ENCODE assay signal across 8 mouse cellular contexts in genomic region chr4:63181556-63181955, GRCm38 (mm10). TPM values are rescaled to one million over a fixed set of nuclear protein-coding genes. Genes with fewer than 3 reads are reported as not detected.
DNase-seq lines count a peak whose midpoint lies in the region; ATAC-seq and TF ChIP-seq lines count a peak whose summit lies in the region.

No protein-coding gene starts in this region.

- H3K4me2 ChIP-seq in embryonic facial prominence, embryonic 11.5 days (ENCODE audit: low read depth, low read length), result no peak overlapping the region
- H3K4me2 ChIP-seq in liver, embryonic 14.5 days (ENCODE audit: low read depth), result no peak overlapping the region
- H3K4me2 ChIP-seq in neural tube, embryonic 15.5 days, result no peak overlapping the region

- TF ChIP-seq EP300 in liver, embryonic 14.5 days (IDR thresholded peaks at IDR 0.05; ENCODE audit: low read depth), result no peak

- H3K9me3 ChIP-seq in embryonic facial prominence, embryonic 11.5 days (replicated peaks; ENCODE audit: control insufficient read depth, low read length), result no peaks in the 10 kb centered on the region
- no peaks in the 10 kb centered on the region for H3K9me3 ChIP-seq in liver, embryonic 14.5 days (ENCODE audit: control insufficient read depth, low read length)
- no peaks in the 10 kb centered on the region for H3K9me3 ChIP-seq in neural tube, embryonic 15.5 days (replicated peaks)

- no peak overlapping the region for H3K4me3 ChIP-seq in embryonic facial prominence, embryonic 11.5 days (ENCODE audit: low read depth, low read length)
- no peak overlapping the region for H3K4me3 ChIP-seq in liver, embryonic 14.5 days (ENCODE audit: insufficient read depth in 1 of 2, low read depth in 2 of 2, low read length in 2 of 2)
- no peak overlapping the region for H3K4me3 ChIP-seq in neural tube, embryonic 15.5 days (replicated peaks)

- ATAC-seq in embryonic facial prominence, embryonic 11.5 days (replicated peaks; ENCODE audit: insufficient number of reproducible peaks, low FRiP score, low TSS enrichment, low read depth), result peak; percentile 81
- no peak for ATAC-seq in liver, embryonic 14.5 days (ENCODE audit: insufficient read depth)
- peak; percentile 87 for ATAC-seq in neural tube, embryonic 15.5 days (ENCODE audit: low FRiP score)

- no peak overlapping the region for H3K9ac ChIP-seq in embryonic facial prominence, embryonic 11.5 days (replicated peaks; ENCODE audit: low read length)
- H3K9ac ChIP-seq in liver, embryonic 14.5 days (replicated peaks), result no peak overlapping the region
- no peak overlapping the region for H3K9ac ChIP-seq in neural tube, embryonic 15.5 days (replicated peaks)

- DNase-seq in urinary bladder, postnatal 25 days (ENCODE audit: low spot score), result peak; percentile 29
- no peak for DNase-seq in urinary bladder, adult 2 months (ENCODE audit: low spot score)
- DNase-seq in embryonic facial prominence, embryonic 11.5 days (ENCODE audit: low spot score), result peak; percentile 80
- DNase-seq in heart, postnatal 10 days, result peak; percentile 69 to 76
- peak; percentile 82 to 86 for DNase-seq in kidney, postnatal 25 days
- DNase-seq in liver, embryonic 14.5 days (ENCODE audit: low read depth in 3 of 3, low spot score in 3 of 3), result no peak
- peak; percentile 61 for DNase-seq in thymus, postnatal 25 days

- H3K36me3 ChIP-seq in embryonic facial prominence, embryonic 11.5 days (replicated peaks; ENCODE audit: control insufficient read depth, insufficient read depth, low read depth, low read length), result no peaks in the 10 kb centered on the region
- no peaks in the 10 kb centered on the region for H3K36me3 ChIP-seq in liver, embryonic 14.5 days (replicated peaks; ENCODE audit: control insufficient read depth, insufficient read depth, low read depth)
- no peaks in the 10 kb centered on the region for H3K36me3 ChIP-seq in neural tube, embryonic 15.5 days

- peak; percentile 79 for TF ChIP-seq CTCF in liver, embryonic 14.5 days (IDR thresholded peaks at IDR 0.05; ENCODE audit: low read depth)

- no peak overlapping the region for H3K27ac ChIP-seq in embryonic facial prominence, embryonic 11.5 days (replicated peaks; ENCODE audit: low read depth, low read length)
- no peak overlapping the region for H3K27ac ChIP-seq in liver, embryonic 14.5 days
- H3K27ac ChIP-seq in neural tube, embryonic 15.5 days (replicated peaks), result no peak overlapping the region

- H3K4me1 ChIP-seq in embryonic facial prominence, embryonic 11.5 days (ENCODE audit: control insufficient read depth, insufficient read depth, low read length), result no peaks in the 10 kb centered on the region
- H3K4me1 ChIP-seq in liver, embryonic 14.5 days (replicated peaks; ENCODE audit: control insufficient read depth in 2 of 2, insufficient read depth in 2 of 2, low read length in 1 of 2), result no peaks in the 10 kb centered on the region
- 0 out of 2 replicates have a peak, but pooled peaks cover 4% of the 10 kb centered on the region for H3K4me1 ChIP-seq in neural tube, embryonic 15.5 days

- 9% methylated on average over 5 of the region's 5 CpGs for WGBS in embryonic facial prominence, embryonic 11.5 days
- 15% methylated on average over 5 of the region's 5 CpGs for WGBS in liver, embryonic 14.5 days (ENCODE audit: insufficient replicate concordance)
- 10% methylated on average over 5 of the region's 5 CpGs for WGBS in neural tube, embryonic 15.5 days

- no peaks in the 10 kb centered on the region for H3K27me3 ChIP-seq in embryonic facial prominence, embryonic 11.5 days (ENCODE audit: control insufficient read depth, insufficient read depth, low read length)
- no peaks in the 10 kb centered on the region for H3K27me3 ChIP-seq in liver, embryonic 14.5 days (ENCODE audit: control insufficient read depth, insufficient read depth, low read length)
- H3K27me3 ChIP-seq in neural tube, embryonic 15.5 days (replicated peaks), result peaks cover 4% of the 10 kb centered on the region; the same call in 1 of the 2 replicates

- intact Hi-C loops in heart, postnatal 10 days (cut with DNase I), result loop anchor here (1.0 kb wide), 1 partner anchor 138 kb away; no protein-coding TSS in a partner anchor

RNA-seq across cellular contexts. Expression of gene Kif12, which starts 9.6 kb away (rescaled TPM):
- not detected in 2 replicates for polyA plus RNA-seq in urinary bladder, adult 2 months (2012; rRNA removed)
- polyA plus RNA-seq in embryonic facial prominence, embryonic 11.5 days (2014; fragmentation: Nextera tagmentation; extraction: Ambion mirVana), result not detected in 2 replicates
- not detected for total RNA-seq in heart, postnatal 10 days (2021)
- polyA plus RNA-seq in liver, embryonic 14.5 days (2012; rRNA removed), result 5.7 and 6.1 TPM in 2 replicates
- 3.8 TPM in 2 replicates for polyA plus RNA-seq in liver, embryonic 14.5 days (2014; fragmentation: Nextera tagmentation; extraction: Ambion mirVana)
- 0.05 and 8.4 TPM in 2 replicates for polyA plus RNA-seq in neural tube, embryonic 15.5 days (2015; fragmentation: Nextera tagmentation; extraction: Ambion mirVana)

RNA-seq across cellular contexts. Expression of gene Ambp, which starts 27.0 kb away (rescaled TPM):
- 0.80 and 2.7 TPM in 2 replicates for polyA plus RNA-seq in urinary bladder, adult 2 months (2012; rRNA removed)
- polyA plus RNA-seq in embryonic facial prominence, embryonic 11.5 days (2014; fragmentation: Nextera tagmentation; extraction: Ambion mirVana), result 0.39 and 0.55 TPM in 2 replicates
- not detected for total RNA-seq in heart, postnatal 10 days (2021)
- polyA plus RNA-seq in liver, embryonic 14.5 days (2012; rRNA removed), result 580 and 780 TPM in 2 replicates
- 691 and 797 TPM in 2 replicates for polyA plus RNA-seq in liver, embryonic 14.5 days (2014; fragmentation: Nextera tagmentation; extraction: Ambion mirVana)
- 0.28 and 3.2 TPM in 2 replicates for polyA plus RNA-seq in neural tube, embryonic 15.5 days (2015; fragmentation: Nextera tagmentation; extraction: Ambion mirVana)

RNA-seq across cellular contexts. Expression of gene Col27a1, which starts 32.2 kb away (rescaled TPM):
- 12.3 and 13.3 TPM in 2 replicates for polyA plus RNA-seq in urinary bladder, adult 2 months (2012; rRNA removed)
- 4.5 and 4.9 TPM in 2 replicates for polyA plus RNA-seq in embryonic facial prominence, embryonic 11.5 days (2014; fragmentation: Nextera tagmentation; extraction: Ambion mirVana)
- 1 to 10 TPM; 3.8 to 4.8 TPM for total RNA-seq in heart, postnatal 10 days (2021)
- polyA plus RNA-seq in liver, embryonic 14.5 days (2012; rRNA removed), result 3.8 and 4.2 TPM in 2 replicates
- 0.75 and 1.2 TPM in 2 replicates for polyA plus RNA-seq in liver, embryonic 14.5 days (2014; fragmentation: Nextera tagmentation; extraction: Ambion mirVana)
- 2.8 and 4.5 TPM in 2 replicates for polyA plus RNA-seq in neural tube, embryonic 15.5 days (2015; fragmentation: Nextera tagmentation; extraction: Ambion mirVana)

Comparison
In these comparisons a context has a peak if more than half of its experiments do, and no peak if none do; other contexts are left out.
1. DNase-seq: peak in urinary bladder, postnatal 25 days (single experiment), embryonic facial prominence, embryonic 11.5 days (single experiment), heart, postnatal 10 days (2 of 2), kidney, postnatal 25 days (2 of 2) and thymus, postnatal 25 days (single experiment); none in urinary bladder, adult 2 months (single experiment) and liver, embryonic 14.5 days (0 of 3).
2. RNA of gene Ambp, which starts 27.0 kb away (polyA plus RNA-seq): 580 to 797 TPM in liver, embryonic 14.5 days; 0.80 to 2.7 TPM in urinary bladder, adult 2 months, 0.39 to 0.55 TPM in embryonic facial prominence, embryonic 11.5 days and 0.28 to 3.2 TPM in neural tube, embryonic 15.5 days; every median in the first group is over 100 times any median in the second.